Mouse (Mus musculus) heart, postnatal 0 days (tissue): ENCODE data around the gene Etv4. TPM values are rescaled to one million over a fixed set of nuclear protein-coding genes. Genes with fewer than 3 reads are reported as not detected.

ENCODE experiments used
- ATAC-seq: fragments of 200-750 bp; cut with Nextera tagmentation; 2 replicates; pipeline ENCODE4 v1.8.0; 2017; ENCODE audit warnings: low read depth, moderate number of reproducible peaks, moderate library complexity; ENCODE audit not compliant: insufficient read depth
- DNase-seq: peaks from one replicate; pipeline ENCODE4 v3.0.0-alpha.2; 2016; ENCODE audit warnings: low spot score
- H3K27ac ChIP-seq: fragments of 300-500 bp; sonication (generic); 2 replicates; pipeline ENCODE4 v1.5.1; 2014; ENCODE audit warnings: low read depth, mild to moderate bottlenecking
- H3K27me3 ChIP-seq: fragments of 300-500 bp; sonication (generic); 2 replicates; pipeline ENCODE4 v1.6.1; 2014; ENCODE audit warnings: low read length, mixed read lengths; ENCODE audit not compliant: control insufficient read depth, insufficient read depth
- H3K36me3 ChIP-seq: fragments of 300-500 bp; sonication (generic); replicated peaks from 2 replicates; pipeline ENCODE4 v1.6.1; 2014; ENCODE audit warnings: low read length, mixed read lengths; ENCODE audit not compliant: control insufficient read depth, insufficient read depth
- H3K4me1 ChIP-seq: fragments of 300-500 bp; sonication (generic); 2 replicates; pipeline ENCODE4 v1.6.1; 2014; ENCODE audit warnings: antibody characterized with exemption; ENCODE audit not compliant: control insufficient read depth, insufficient read depth
- H3K4me2 ChIP-seq: fragments of 300-500 bp; sonication (generic); 2 replicates; pipeline ENCODE4 v1.6.1; 2014; ENCODE audit warnings: low read depth, mild to moderate bottlenecking, low read length, moderate library complexity
- H3K4me3 ChIP-seq: fragments of 300-500 bp; sonication (generic); 2 replicates; pipeline ENCODE4 v1.5.1; 2014; ENCODE audit warnings: low read depth, low read length
- H3K9ac ChIP-seq: fragments of 300-500 bp; sonication (generic); replicated peaks from 2 replicates; pipeline ENCODE4 v1.6.1; 2014; ENCODE audit warnings: low read depth, low read length, mixed read lengths
- H3K9me3 ChIP-seq: fragments of 300-500 bp; sonication (generic); replicated peaks from 2 replicates; pipeline ENCODE4 v1.6.1; 2016; ENCODE audit warnings: low read length; ENCODE audit not compliant: control insufficient read depth
- CTCF ChIP-seq: IDR thresholded peaks from 2 replicates; pipeline ENCODE4 v1.5.1; 2016; ENCODE audit warnings: antibody characterized with exemption, control low read depth, low read depth
- EP300 ChIP-seq: IDR thresholded peaks from 2 replicates; pipeline ENCODE4 v1.6.1; 2016; ENCODE audit warnings: antibody characterized with exemption, low read depth
- WGBS: fragments of 180-500 bp; shearing (Covaris S2); extraction: QIAGEN DNeasy Blood & Tissue Kit; methylation state at CpG from one replicate; pipeline ENCODE4 v1.1.7; 2014; 5-methylcytosine and 5-hydroxymethylcytosine counted together
- polyA plus RNA-seq: library from polyadenylated mRNA; unstranded; fragments of >200 nt; fragmentation: Nextera tagmentation; extraction: Ambion mirVana; gene quantifications from 2 replicates; pipeline ENCODE4 v1.2.1, GENCODE M21; 2015
- total RNA-seq: library from RNA; depleted of rRNA; stranded (reverse); fragments of >200 nt; gene quantifications from 2 replicates; pipeline ENCODE4 v1.2.3, GENCODE M21; 2014; ENCODE audit warnings: low replicate concordance

Etv4 gene
- total and polyA plus RNA-seq, 2 experiments from 2014 or later, result 2.2 to 5.2 TPM

DNA sequence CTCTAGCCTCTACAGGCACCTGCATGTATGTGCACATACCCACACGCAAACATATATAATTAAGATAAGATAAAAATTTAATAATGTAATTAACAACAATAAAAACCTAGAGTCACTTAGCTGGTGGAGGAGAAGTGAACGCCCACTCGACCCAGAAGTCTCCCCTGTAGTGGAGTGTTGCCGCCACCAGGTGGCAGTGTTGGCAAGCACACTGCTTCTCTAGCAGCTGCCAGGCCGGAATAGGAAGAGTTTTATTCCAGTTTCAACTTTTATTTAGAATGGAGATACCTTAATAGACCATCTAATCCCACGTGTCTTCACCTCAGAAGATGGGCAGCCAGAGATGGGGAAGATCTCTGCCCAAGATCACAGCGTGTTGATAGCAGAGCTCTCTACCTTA lies 28.1 kb upstream of the Etv4 start:
- peak; percentile 72 for DNase-seq
- Histone ChIP-seq H3K4me3 (no peak overlapping the region), H3K4me1 (no peaks in the 10 kb centered on the region), H3K9ac (no peak overlapping the region), H3K4me2 (no peak overlapping the region), H3K27ac (no peak overlapping the region), H3K27me3 (peaks cover 4% of the 10 kb centered on the region; the same call in 1 of the 2 replicates), H3K9me3 (no peaks in the 10 kb centered on the region), H3K36me3 (no peaks in the 10 kb centered on the region)
- WGBS, result 1% methylated on average over 7 of the region's 7 CpGs
- no peak for TF ChIP-seq EP300
- TF ChIP-seq CTCF, result peak; percentile 97
- no peak for ATAC-seq

DNA sequence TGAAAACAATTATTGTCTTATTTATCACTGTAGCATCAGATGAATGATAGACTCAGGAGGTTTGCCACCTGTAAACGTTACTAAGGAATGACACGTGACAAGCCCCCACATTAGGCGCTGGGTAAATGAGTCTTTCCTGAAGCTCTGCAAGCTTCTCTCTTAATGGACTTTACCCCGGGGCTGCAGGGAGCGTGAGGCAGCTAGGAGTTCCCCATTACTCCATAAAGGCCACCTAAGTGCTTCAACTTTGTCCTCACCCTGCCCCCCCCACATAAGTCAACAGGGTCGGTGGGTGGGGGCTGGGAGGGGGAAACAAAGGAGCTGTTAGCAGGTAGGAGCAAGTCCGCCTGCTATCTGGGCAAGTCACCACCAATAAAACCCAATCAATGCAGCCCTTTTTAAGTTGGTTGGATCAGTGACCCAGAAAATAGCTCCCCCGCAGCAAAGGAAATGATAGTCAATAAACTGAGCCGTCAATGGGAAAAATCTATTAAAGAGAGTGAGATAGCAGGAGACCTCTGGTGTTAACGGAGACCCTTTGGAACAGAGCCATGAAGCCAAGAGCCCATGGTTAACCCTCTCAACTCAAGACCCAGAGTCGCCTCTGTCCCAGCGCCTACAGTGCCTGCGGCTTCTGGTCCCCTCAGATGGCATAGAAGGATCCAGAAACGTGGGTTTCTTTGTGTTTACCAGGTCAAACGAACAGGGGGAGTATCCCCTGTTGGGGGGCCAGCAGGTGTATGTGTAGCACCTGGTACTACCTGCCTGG lies 24.1 kb upstream of the Etv4 start:
- H3K27me3 ChIP-seq, result peaks cover 4% of the 10 kb centered on the region; the same call in 1 of the 2 replicates
- H3K9ac ChIP-seq, result no peak overlapping the region
- H3K36me3 ChIP-seq, result no peaks in the 10 kb centered on the region
- no peaks in the 10 kb centered on the region for H3K4me1 ChIP-seq
- ATAC-seq (no peak), DNase-seq (no peak)
- H3K4me2 ChIP-seq, result no peak overlapping the region
- no peak overlapping the region for H3K4me3 ChIP-seq
- H3K27ac ChIP-seq, result no peak overlapping the region
- no peaks in the 10 kb centered on the region for H3K9me3 ChIP-seq
- WGBS, result 40% methylated on average over 15 of the region's 15 CpGs
- TF ChIP-seq CTCF (no peak), EP300 (no peak)

DNA sequence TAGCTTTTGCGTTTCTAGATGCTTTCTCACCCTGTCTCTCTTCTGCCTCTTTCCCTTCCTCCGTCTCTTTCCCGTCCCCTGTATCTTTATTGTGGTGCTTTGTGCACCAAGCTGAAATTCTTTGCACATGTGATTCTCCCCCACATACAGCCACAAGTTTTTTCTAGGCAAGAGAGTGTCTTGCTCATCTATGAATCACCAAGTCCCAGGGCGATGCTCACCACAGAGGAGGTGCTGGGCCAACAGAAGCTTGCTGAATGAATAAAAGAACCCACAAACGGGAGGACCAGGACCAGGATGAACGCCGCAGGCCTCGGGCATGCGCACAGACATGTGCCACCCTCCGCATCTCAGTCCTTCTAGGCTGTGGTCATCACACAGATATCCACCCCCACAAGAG lies 22.1 kb upstream of the Etv4 start:
- no peak for ATAC-seq
- H3K36me3 ChIP-seq, result no peaks in the 10 kb centered on the region
- H3K27ac ChIP-seq, result no peak overlapping the region
- H3K4me3 ChIP-seq, result no peak overlapping the region
- TF ChIP-seq CTCF (no peak), EP300 (no peak)
- 81% methylated on average over 10 of the region's 10 CpGs for WGBS
- H3K9ac ChIP-seq, result no peak overlapping the region
- no peaks in the 10 kb centered on the region for H3K9me3 ChIP-seq
- H3K4me1 ChIP-seq, result no peaks in the 10 kb centered on the region
- H3K27me3 ChIP-seq, result peaks cover 4% of the 10 kb centered on the region; the same call in 1 of the 2 replicates
- no peak for DNase-seq
- no peak overlapping the region for H3K4me2 ChIP-seq

DNA sequence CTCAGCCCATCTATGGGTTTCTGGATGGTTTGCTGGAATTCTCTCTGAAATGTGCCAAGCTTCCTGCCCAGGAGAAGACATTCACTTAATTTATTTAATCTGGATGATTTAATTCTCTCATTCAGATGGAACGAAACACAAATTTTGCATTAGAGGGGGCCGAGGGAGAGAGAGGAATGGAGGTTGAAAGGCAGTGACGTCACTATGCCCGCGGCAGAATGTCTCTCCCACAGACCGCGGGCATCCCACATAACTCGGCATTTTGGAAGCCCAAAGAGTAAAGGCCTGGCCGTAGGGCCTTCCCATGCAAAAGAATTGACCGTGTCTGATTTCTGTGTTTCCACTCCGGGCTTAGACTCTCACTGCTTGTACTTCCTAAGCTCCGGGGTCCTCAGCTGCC lies 21.6 kb upstream of the Etv4 start:
- H3K4me2 ChIP-seq, result no peak overlapping the region
- TF ChIP-seq CTCF, result no peak
- TF ChIP-seq EP300, result no peak
- no peaks in the 10 kb centered on the region for H3K36me3 ChIP-seq
- H3K4me1 ChIP-seq, result no peaks in the 10 kb centered on the region
- WGBS, result 53% methylated on average over 12 of the region's 12 CpGs
- DNase-seq (no peak), ATAC-seq (no peak)
- H3K27ac ChIP-seq, result no peak overlapping the region
- no peaks in the 10 kb centered on the region for H3K9me3 ChIP-seq
- peaks cover 4% of the 10 kb centered on the region; the same call in 1 of the 2 replicates for H3K27me3 ChIP-seq
- no peak overlapping the region for H3K9ac ChIP-seq
- no peak overlapping the region for H3K4me3 ChIP-seq

DNA sequence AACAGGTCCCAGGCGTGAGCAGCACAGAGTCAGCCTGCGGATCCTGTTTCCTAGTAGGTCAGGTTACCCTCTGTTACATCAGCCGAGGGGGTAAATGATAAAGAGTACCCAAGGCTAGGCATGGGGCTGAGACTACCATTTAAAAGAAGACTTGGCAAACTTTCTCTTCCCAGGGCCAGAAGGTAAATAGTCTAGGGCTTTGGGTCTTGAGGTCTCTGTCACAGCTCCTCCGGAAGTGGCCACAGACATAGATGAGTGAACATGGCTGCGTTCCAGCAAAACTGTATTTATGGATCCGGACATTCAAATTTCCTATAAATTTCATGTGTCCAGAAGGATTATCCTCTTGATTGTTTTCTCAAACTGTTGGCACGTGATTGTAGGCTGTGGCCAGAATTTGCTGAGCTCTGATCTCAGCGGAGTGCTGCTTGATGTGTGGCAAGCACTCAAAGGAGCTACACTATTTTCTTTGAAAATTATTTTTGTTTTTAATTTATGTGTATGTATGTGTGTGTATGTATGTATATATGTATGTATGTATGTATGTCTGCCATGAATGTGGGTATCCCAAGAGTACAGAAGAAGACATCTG lies 20.0 kb upstream of the Etv4 start:
- ATAC-seq (no peak), DNase-seq (no peak)
- Histone ChIP-seq H3K9ac (no peak overlapping the region), H3K27ac (no peak overlapping the region), H3K9me3 (no peaks in the 10 kb centered on the region), H3K27me3 (peaks cover under 1% of the 10 kb centered on the region; the same call in 1 of the 2 replicates), H3K36me3 (no peaks in the 10 kb centered on the region), H3K4me3 (no peak overlapping the region), H3K4me1 (peaks cover 5% of the 10 kb centered on the region; the same call in 1 of the 2 replicates), H3K4me2 (no peak overlapping the region)
- no peak for TF ChIP-seq CTCF
- TF ChIP-seq EP300, result no peak
- 75% methylated on average over 8 of the region's 8 CpGs for WGBS
